Mouse (Mus musculus) G1E (cell line): Measurements from ENCODE around the gene Fxr2.

Experiments used
- CTCF ChIP-seq: IDR thresholded peaks from 2 replicates; pipeline ENCODE4 v1.5.1; 2012; ENCODE audit warnings: low read depth, low read length, inconsistent platforms, mixed read lengths
- GATA1 ChIP-seq: IDR thresholded peaks from 2 replicates; pipeline ENCODE4 v1.6.1; 2012; ENCODE audit warnings: borderline replicate concordance, low read length, inconsistent platforms, mixed read lengths
- GATA2 ChIP-seq: IDR thresholded peaks from 2 replicates; pipeline ENCODE4 v1.6.1; 2012; ENCODE audit warnings: low read depth, low read length, inconsistent platforms, borderline replicate concordance
- POLR2AphosphoS5 ChIP-seq: IDR thresholded peaks from 2 replicates; pipeline ENCODE4 v1.6.1; 2012; ENCODE audit warnings: low read depth, low read length, inconsistent platforms; ENCODE audit not compliant: insufficient replicate concordance
- TAL1 ChIP-seq: conservative IDR thresholded peaks from 2 replicates; pipeline ENCODE4 v1.6.1; 2012; ENCODE audit warnings: low read depth, low read length, inconsistent platforms, mixed read lengths

DNA sequence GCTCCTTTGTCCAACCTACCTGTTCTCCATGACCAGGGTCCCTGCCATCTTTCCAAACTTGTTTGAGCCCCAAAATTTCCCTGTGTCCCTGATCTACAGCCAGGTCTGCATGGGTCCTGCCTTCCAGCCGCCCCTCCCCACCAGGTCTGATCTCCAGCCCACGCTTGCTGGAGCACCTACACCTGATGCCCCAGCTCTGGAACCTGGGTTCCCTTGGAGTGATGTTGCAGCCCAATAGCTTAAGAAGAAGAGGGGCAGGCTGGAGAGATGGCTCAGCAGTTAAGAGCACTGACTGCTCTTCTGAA, 26.3 kb upstream of the Fxr2 start:
- TF ChIP-seq CTCF (no peak), POLR2AphosphoS5 (no peak), GATA1 (no peak), TAL1 (no peak), GATA2 (no peak)
